Comparison of ENCODE assay signal across 14 mouse cellular contexts in the genomic region with DNA sequence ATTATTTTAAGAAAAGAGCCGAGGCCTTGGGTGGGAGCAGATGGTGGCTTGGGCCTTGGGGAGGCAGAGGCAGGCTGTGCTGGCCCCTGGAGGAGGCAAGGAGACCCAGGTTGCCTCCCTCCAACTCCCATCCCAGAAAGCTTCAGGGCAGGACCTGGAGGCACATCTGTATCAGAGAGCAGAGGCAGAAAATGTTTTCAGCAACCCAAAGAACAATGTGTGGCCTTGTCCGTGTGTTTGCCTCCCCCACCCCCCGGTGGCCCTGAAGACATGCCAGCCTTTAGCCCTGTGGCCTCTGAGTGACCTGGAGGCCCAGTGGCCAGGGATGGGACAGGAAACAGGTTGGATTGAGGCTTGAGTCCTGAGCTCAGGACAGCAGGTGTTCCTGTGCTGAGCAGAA.
A peak's percentile ranks its signal among the peaks of the same experiment; 100 is the strongest.
DNase-seq lines count a peak whose midpoint lies in the region.
"Had no signal": no experiment of that assay in that cellular context is flagged by ENCODE, and none has a peak within 500 bp of the region (broad histone marks: within the 10 kb centered on the region; RNA-seq: fewer than 3 reads in every experiment).

No protein-coding gene starts in this region.

- peak; percentile 61 for DNase-seq in testis, postnatal 10 days (ENCODE audit: low spot score)
- DNase-seq in testis, postnatal 14 days (ENCODE audit: low spot score) = peak; percentile 69
- no peak for DNase-seq in layer of hippocampus, adult 9-11 months
- no peak for DNase-seq in cerebellum, adult 9-10 months
- DNase-seq: adrenal gland, adult 2 months; adrenal gland, adult 8-10 months; adrenal gland, postnatal 10 days; adrenal gland, postnatal 14 days; adrenal gland, postnatal 25 days; adrenal gland, postnatal 36 days; B cell, adult 2 months; cerebellum, adult 11 months; cerebellum, adult 11-12 months; cerebellum, adult 18-20 months had no signal

Comparison
In these comparisons a context has a peak if more than half of its experiments do, and no peak if none do; other contexts are left out.
1. DNase-seq: peak in testis, postnatal 10 days (single experiment) and testis, postnatal 14 days (single experiment); none in layer of hippocampus, adult 9-11 months (single experiment) and cerebellum, adult 9-10 months (single experiment).